Mouse (Mus musculus) T-cell, adult 2 months (primary cell): ENCODE data around the gene Hoxa2.

Experiments
- DNase-seq: peaks from one replicate; pipeline ENCODE4 v3.0.0; 2022; ENCODE audit warnings: low spot score

The Hoxa2 gene

DNA sequence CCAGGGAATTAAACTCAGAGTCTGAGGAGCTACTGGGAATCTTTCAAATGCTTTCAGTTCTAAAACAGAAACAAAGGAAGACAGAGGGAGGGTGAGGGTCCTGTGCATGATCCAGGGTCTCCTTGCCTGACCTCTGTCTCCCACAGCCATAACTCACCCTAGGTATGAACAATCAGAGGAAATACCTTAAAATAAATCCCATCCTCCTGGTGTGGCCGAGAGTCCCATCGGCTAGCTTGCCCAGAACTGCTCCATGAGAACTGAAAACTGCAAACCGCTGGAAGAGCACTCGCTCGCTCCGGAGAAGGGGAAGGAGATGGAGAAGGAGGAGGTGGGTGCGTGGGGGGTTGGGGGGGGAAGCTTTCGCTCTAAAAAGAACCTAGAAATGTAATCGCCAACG, 15.1 kb upstream of the Hoxa2 start:
- DNase-seq = no peak

GRCm38 (mm10) chr6:52178918-52179665, 14.5 kb upstream of the Hoxa2 start:
- DNase-seq = no peak

GRCm38 (mm10) chr6:52177806-52178205, 13.2 kb upstream of the Hoxa2 start:
- DNase-seq = no peak

- no peak for DNase-seq
Observed at GRCm38 (mm10) chr6:52177061-52177735, 12.6 kb upstream of the Hoxa2 start, which contains the start of gene 5730596B20Rik. Gene 5730596B20Rik (plus strand): TSS chr6:52177498.

DNA sequence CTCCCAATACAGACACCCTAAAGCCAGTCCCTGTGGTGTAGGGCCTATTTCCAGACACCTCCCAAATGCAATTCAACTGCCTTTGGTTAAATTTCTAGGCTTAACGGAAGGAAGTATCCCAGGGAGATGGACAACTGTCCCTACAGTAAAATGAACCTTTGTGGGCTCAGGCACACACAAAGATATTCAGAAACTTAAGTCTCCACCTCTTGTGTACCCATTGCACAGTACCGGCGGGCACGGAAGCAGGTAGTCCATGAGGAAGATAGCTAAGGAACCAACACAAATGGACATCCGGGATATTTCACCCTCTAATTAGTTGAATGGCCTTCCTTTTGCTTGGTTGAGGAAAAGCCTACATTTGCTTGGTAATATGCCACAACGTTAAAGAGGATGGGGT, 11.8 kb upstream of the Hoxa2 start:
- no peak for DNase-seq

GRCm38 (mm10) chr6:52175864-52176263, 11.2 kb upstream of the Hoxa2 start:
- no peak for DNase-seq

DNA sequence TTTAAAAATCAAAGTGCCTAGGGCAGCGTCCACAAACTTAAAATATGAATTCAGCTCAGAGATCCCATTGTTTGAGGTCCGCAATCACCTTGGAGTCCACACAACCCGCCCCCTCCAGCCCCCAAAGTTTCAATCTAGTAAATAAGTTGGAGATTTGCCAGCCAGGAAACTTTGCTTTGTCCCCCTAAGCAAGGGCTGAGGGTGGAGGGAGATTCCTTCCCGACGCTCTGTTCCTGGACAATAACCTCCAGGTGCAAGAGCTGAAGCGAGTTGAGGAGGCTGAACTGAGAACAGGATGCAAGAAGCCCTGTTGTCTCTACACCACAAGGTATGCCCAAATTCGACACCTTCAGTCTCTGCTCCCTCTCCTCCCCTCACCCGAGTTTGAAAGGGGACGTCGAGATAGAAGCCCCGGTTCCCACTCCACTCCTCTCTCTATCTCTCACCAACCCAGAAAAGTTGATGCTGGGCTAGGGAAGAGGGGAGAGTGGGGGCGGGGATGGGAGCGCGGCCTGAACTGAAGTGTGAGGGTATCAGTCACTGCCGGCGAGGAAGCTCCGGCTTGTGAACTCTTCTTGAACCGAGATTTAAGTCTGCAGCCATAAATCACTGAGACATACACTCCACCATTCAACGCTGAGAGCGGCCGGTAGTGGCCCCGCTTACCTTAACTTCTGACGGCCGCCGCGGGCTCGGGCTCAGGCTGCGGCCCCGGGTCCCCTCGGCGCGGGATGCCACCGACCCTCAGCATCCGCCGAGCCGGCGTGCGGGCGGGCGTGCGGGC, 10.5 kb upstream of the Hoxa2 start:
- DNase-seq = no peak

DNA sequence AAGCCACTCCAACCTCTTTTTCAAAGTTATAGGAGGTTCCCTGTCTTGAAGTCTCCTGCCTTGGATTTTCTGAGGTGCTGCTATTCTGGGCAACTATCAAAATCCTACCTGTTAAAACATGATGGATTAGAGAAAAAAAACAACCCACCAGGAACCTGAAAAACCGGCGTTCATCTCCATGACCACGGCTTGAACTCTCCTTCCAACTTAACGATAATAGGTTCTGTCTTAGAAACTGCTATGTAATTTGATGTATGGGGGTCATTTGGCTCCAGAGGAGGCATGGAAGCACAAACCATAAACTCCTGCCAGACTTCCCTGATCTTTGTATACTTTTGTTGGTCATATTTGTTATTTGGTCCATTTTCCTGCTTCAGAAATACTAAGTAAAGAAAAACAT, 9.0 kb upstream of the Hoxa2 start:
- no peak for DNase-seq

GRCm38 (mm10) chr6:52172501-52172900, 7.9 kb upstream of the Hoxa2 start:
- no peak for DNase-seq

- DNase-seq = no peak
Observed at GRCm38 (mm10) chr6:52171938-52172337, 7.3 kb upstream of the Hoxa2 start.

DNA sequence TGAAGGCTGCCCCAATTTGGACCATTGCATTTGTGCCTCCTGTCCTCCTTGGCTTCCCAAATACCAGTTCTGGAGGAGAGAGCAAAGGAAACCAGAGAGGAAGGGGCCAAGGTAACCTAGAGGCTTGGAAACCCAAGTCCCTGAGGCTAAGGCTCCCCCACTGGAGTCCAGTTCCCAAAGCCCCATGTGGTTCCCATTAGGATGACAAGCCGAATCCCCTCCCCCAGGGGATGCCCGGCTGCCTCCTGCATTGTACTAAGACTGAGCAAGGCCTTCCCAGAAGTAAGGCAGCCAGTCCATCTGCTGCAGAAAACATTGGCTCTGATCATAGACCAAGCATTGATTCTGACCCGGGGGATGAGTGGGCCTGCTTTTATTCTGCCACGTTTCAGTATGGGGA, 6.7 kb upstream of the Hoxa2 start:
- DNase-seq = no peak

GRCm38 (mm10) chr6:52170898-52171223, 6.2 kb upstream of the Hoxa2 start:
- DNase-seq = no peak

DNA sequence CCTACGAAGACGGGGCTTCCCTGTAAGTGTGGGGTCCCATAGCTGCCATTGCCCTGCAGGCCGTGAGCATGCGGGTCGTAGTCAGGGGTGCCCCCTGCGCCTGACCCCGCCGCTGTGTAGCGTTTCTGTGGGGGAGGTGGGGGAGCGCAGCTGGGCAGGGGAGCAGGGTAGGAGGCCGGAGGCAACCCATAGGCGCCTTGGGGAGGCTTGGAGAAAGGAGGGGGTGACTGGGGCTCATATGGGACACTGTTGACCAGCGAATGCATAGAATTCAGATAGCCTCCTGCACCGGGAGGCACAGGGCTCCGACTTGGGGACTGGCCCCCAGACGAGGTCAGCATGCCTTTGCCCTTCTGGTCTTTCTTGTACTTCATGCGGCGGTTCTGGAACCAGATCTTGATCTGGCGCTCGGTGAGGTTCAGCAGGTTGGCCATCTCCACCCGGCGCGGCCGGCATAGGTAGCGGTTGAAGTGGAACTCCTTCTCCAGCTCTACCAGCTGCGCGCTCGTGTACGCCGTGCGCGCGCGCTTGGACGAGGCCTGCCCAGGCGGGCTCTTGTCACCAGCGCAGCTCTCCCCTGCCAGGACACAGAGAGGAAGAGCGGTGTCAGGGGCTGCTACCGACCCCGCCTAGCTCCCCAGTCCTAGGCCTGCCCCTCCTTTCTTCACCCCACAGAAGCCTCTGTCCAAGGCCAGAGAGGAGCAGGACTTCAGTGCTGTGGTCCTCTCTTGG, 5.7 kb upstream of the Hoxa2 start:
- DNase-seq = no peak

GRCm38 (mm10) chr6:52169499-52170165, 5.0 kb upstream of the Hoxa2 start:
- no peak for DNase-seq

- DNase-seq = no peak
Observed at GRCm38 (mm10) chr6:52168191-52169055, 3.8 kb upstream of the Hoxa2 start.

DNA sequence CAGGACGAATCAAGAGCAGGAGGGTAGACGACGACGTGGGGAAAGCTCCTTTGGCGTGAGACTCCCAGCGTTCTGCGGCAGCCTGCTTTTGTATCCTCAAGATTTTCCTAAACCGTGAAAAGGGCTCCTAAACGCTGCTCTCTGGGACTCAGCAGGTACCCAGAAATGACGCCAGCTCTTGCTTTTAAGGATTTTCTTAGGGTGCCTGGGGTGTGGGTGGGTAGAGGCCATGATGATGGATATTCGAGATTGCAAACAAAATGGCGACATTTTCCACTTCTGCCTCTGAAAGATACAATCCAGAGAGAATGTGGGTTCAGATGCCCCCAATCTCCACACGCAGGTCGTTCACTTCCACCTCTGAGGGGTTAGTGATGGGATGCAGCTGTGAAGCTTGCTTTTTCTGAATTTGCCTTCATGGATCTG, 3.1 kb upstream of the Hoxa2 start:
- DNase-seq = no peak

GRCm38 (mm10) chr6:52167176-52167575, 2.5 kb upstream of the Hoxa2 start:
- no peak for DNase-seq

DNA sequence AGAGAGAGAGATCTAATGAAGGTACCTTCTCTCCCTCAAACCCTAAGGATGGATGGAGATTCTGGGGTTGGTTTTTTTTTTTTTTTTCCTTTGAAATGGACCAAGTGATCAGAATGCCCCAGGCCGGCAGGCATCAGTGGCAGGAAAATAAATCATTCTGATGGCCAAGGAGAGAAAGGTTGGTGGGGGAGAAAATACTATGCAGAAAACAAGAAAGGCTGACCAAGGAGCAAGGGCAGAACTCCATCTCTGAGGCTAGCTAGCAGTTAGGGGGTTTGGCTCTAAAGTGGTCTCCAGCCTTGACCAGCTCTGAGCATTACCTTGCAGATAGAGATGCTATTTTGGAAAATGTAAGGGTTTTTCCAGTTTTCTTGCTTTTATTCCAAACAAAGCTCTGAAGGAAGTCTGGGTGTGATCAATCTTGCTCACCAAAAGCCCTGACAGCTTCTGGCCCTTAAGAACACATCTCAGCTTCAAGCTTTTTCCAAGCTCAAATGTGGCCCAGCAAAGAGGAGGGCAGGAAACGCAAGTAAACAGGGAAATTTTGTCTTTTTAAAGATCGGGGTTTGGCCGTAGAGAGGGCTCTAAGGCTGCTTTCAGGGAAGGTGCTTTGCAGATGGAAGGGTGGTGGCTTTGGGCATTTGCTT, 1.9 kb upstream of the Hoxa2 start:
- no peak for DNase-seq

DNA sequence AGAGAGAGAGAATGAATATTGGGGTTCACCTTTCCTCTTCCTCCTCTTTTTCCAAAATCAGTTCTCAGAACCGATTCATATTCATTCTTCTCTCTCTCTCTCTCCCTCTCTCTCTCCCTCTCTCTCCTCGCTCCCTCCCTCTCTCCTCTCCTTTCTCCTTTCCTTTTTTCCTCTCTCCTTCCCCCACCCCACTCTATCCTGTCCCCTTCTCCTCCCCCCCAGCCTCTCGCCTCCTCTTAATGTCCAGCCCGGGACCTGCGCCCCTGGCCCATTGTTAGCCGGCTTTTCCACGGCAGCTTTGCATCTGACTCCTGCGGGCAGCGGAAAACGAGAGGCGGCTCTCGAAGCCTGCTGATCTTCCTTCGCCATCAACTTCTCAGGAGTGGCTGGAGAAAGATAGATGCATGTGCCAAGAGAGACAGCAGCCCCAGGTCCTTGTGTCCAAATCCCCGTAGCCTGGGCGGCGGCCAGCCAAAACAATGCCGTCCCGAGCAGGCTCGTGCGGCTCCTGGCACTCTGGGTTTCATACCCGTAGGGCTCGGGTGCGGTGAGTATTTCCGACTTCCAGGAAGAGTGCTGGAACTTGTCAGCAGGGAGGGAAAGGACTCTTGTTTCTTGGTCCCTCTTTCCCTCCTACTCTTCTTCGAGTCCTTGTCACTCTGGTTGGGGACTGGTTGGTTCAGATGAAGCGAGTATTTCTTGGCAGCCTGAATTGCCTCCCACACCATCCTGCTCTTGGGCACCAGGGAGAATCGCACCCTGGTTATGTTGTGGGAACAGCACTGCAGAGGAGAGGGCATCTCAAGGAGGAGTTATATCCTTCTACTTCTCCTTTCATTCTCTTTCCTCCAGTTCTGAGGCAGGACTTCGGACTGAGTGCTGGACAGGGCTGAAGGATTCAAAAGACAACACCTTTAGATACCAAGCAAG, 1.1 kb upstream of the Hoxa2 start:
- DNase-seq = no peak
